Mouse (Mus musculus): Measurements from ENCODE around the gene Syt17. TPM values are rescaled to one million over a fixed set of nuclear protein-coding genes. Genes with fewer than 3 reads are reported as not detected.

The Syt17 gene
- polyA plus RNA-seq, 1 experiment from 2014 or later: 6.1 TPM

GRCm38 (mm10) chr7:118402576-118403022 lies 45.4 kb downstream of the Syt17 start:
- peak; percentile 48; the same call in 1 of the 2 replicates for ATAC-seq (ENCODE audit: low FRiP score)
- H3K4me3 ChIP-seq: no peak overlapping the region
- WGBS: 57% methylated on average over 3 of the region's 3 CpGs
- H3K36me3 ChIP-seq: no peaks in the 10 kb centered on the region
- H3K9me3 ChIP-seq (replicated peaks): no peaks in the 10 kb centered on the region
- H3K27me3 ChIP-seq: no peaks in the 10 kb centered on the region
- no peak overlapping the region for H3K9ac ChIP-seq
- peaks cover 10% of the 10 kb centered on the region; the same call in 1 of the 2 replicates for H3K4me1 ChIP-seq
- no peak overlapping the region for H3K27ac ChIP-seq
- no peak overlapping the region for H3K4me2 ChIP-seq (replicated peaks)

- H3K27me3 ChIP-seq: no peaks in the 10 kb centered on the region
- no peaks in the 10 kb centered on the region for H3K36me3 ChIP-seq
- H3K4me2 ChIP-seq (replicated peaks): no peak overlapping the region
- H3K9ac ChIP-seq: no peak overlapping the region; the same call in 1 of the 2 replicates
- WGBS: 63% methylated on average over 5 of the region's 5 CpGs
- peaks cover 10% of the 10 kb centered on the region; the same call in 1 of the 2 replicates for H3K4me1 ChIP-seq
- no peak overlapping the region for H3K4me3 ChIP-seq
- 0 out of 2 replicates have a peak, but pooled peaks have one; percentile 52 for ATAC-seq (ENCODE audit: low FRiP score)
- no peak overlapping the region for H3K27ac ChIP-seq
- no peaks in the 10 kb centered on the region for H3K9me3 ChIP-seq (replicated peaks)
Observed at GRCm38 (mm10) chr7:118401949-118402348, 46.1 kb downstream of the Syt17 start.

- H3K27me3 ChIP-seq: no peaks in the 10 kb centered on the region
- no peak overlapping the region for H3K4me3 ChIP-seq
- no peak for ATAC-seq (ENCODE audit: low FRiP score)
- H3K4me1 ChIP-seq: peaks cover 6% of the 10 kb centered on the region; the same call in 1 of the 2 replicates
- H3K4me2 ChIP-seq (replicated peaks): no peak overlapping the region
- no peaks in the 10 kb centered on the region for H3K9me3 ChIP-seq (replicated peaks)
- WGBS: 82% methylated on average over 9 of the region's 9 CpGs
- H3K9ac ChIP-seq: no peak overlapping the region
- no peaks in the 10 kb centered on the region for H3K36me3 ChIP-seq
- H3K27ac ChIP-seq: no peak overlapping the region
Observed at GRCm38 (mm10) chr7:118399764-118400163, 48.3 kb downstream of the Syt17 start.

GRCm38 (mm10) chr7:118390705-118391104 lies 57.3 kb downstream of the Syt17 start:
- no peak overlapping the region for H3K4me2 ChIP-seq (replicated peaks)
- WGBS: 95% methylated on average over 5 of the region's 5 CpGs
- H3K9ac ChIP-seq: no peak overlapping the region
- H3K4me3 ChIP-seq: no peak overlapping the region
- no peaks in the 10 kb centered on the region for H3K36me3 ChIP-seq
- H3K27me3 ChIP-seq: no peaks in the 10 kb centered on the region
- no peak for ATAC-seq (ENCODE audit: low FRiP score)
- no peaks in the 10 kb centered on the region for H3K4me1 ChIP-seq
- H3K27ac ChIP-seq: no peak overlapping the region
- H3K9me3 ChIP-seq (replicated peaks): no peaks in the 10 kb centered on the region

- Histone ChIP-seq H3K36me3 (no peaks in the 10 kb centered on the region), H3K4me1 (no peaks in the 10 kb centered on the region), H3K4me3 (no peak overlapping the region), H3K4me2 (replicated peaks) (no peak overlapping the region), H3K27me3 (no peaks in the 10 kb centered on the region), H3K9ac (no peak overlapping the region), H3K9me3 (replicated peaks) (no peaks in the 10 kb centered on the region), H3K27ac (no peak overlapping the region)
- no peak for ATAC-seq (ENCODE audit: low FRiP score)
- 88% methylated on average over 5 of the region's 5 CpGs for WGBS
Observed at GRCm38 (mm10) chr7:118380996-118381395, 67.0 kb downstream of the Syt17 start.

GRCm38 (mm10) chr7:118380056-118380455 lies 68.0 kb downstream of the Syt17 start:
- Histone ChIP-seq H3K4me1 (no peaks in the 10 kb centered on the region), H3K4me3 (no peak overlapping the region), H3K36me3 (no peaks in the 10 kb centered on the region), H3K27me3 (no peaks in the 10 kb centered on the region), H3K4me2 (replicated peaks) (no peak overlapping the region), H3K9me3 (replicated peaks) (no peaks in the 10 kb centered on the region), H3K9ac (no peak overlapping the region), H3K27ac (no peak overlapping the region)
- 80% methylated on average over 3 of the region's 3 CpGs for WGBS
- ATAC-seq (ENCODE audit: low FRiP score): no peak

- H3K9ac ChIP-seq: no peak overlapping the region
- WGBS: 99% methylated on average over 4 of the region's 4 CpGs
- H3K4me2 ChIP-seq (replicated peaks): no peak overlapping the region
- H3K27me3 ChIP-seq: no peaks in the 10 kb centered on the region
- H3K9me3 ChIP-seq (replicated peaks): no peaks in the 10 kb centered on the region
- no peaks in the 10 kb centered on the region for H3K4me1 ChIP-seq
- H3K4me3 ChIP-seq: no peak overlapping the region
- no peaks in the 10 kb centered on the region for H3K36me3 ChIP-seq
- no peak for ATAC-seq (ENCODE audit: low FRiP score)
- H3K27ac ChIP-seq: no peak overlapping the region
Observed at GRCm38 (mm10) chr7:118376590-118376989, 71.4 kb downstream of the Syt17 start.

- Histone ChIP-seq H3K4me1 (no peaks in the 10 kb centered on the region), H3K27me3 (no peaks in the 10 kb centered on the region), H3K9me3 (replicated peaks) (no peaks in the 10 kb centered on the region), H3K4me3 (no peak overlapping the region), H3K4me2 (replicated peaks) (no peak overlapping the region), H3K27ac (no peak overlapping the region), H3K36me3 (no peaks in the 10 kb centered on the region), H3K9ac (no peak overlapping the region)
- no peak for ATAC-seq (ENCODE audit: low FRiP score)
- WGBS: 88% methylated on average over 3 of the region's 3 CpGs
Observed at GRCm38 (mm10) chr7:118375341-118375740, 72.7 kb downstream of the Syt17 start.

- Histone ChIP-seq H3K4me1 (no peaks in the 10 kb centered on the region), H3K4me2 (replicated peaks) (no peak overlapping the region), H3K9me3 (replicated peaks) (no peaks in the 10 kb centered on the region), H3K27me3 (no peaks in the 10 kb centered on the region), H3K9ac (no peak overlapping the region), H3K27ac (no peak overlapping the region), H3K4me3 (no peak overlapping the region), H3K36me3 (no peaks in the 10 kb centered on the region)
- WGBS: 91% methylated on average over 5 of the region's 5 CpGs
- ATAC-seq (ENCODE audit: low FRiP score): no peak
Observed at GRCm38 (mm10) chr7:118371361-118371760, 76.7 kb downstream of the Syt17 start.

GRCm38 (mm10) chr7:118369705-118370104 lies 78.3 kb downstream of the Syt17 start:
- no peaks in the 10 kb centered on the region for H3K27me3 ChIP-seq
- no peaks in the 10 kb centered on the region for H3K36me3 ChIP-seq
- no peak for ATAC-seq (ENCODE audit: low FRiP score)
- no peak overlapping the region for H3K4me2 ChIP-seq (replicated peaks)
- H3K9me3 ChIP-seq (replicated peaks): no peaks in the 10 kb centered on the region
- no peak overlapping the region for H3K4me3 ChIP-seq
- no peaks in the 10 kb centered on the region for H3K4me1 ChIP-seq
- no peak overlapping the region for H3K27ac ChIP-seq
- H3K9ac ChIP-seq: no peak overlapping the region
- 52% methylated on average over 2 of the region's 2 CpGs for WGBS

GRCm38 (mm10) chr7:118365902-118366301 lies 82.1 kb downstream of the Syt17 start:
- Histone ChIP-seq H3K9ac (no peak overlapping the region), H3K9me3 (replicated peaks) (no peaks in the 10 kb centered on the region), H3K4me1 (peaks cover 3% of the 10 kb centered on the region; the same call in 1 of the 2 replicates), H3K4me2 (replicated peaks) (no peak overlapping the region), H3K27ac (no peak overlapping the region), H3K4me3 (no peak overlapping the region), H3K36me3 (no peaks in the 10 kb centered on the region), H3K27me3 (no peaks in the 10 kb centered on the region)
- 77% methylated on average over 3 of the region's 3 CpGs for WGBS
- no peak for ATAC-seq (ENCODE audit: low FRiP score)

- Histone ChIP-seq H3K4me1 (peaks cover 3% of the 10 kb centered on the region; the same call in 1 of the 2 replicates), H3K4me2 (replicated peaks) (no peak overlapping the region), H3K9ac (no peak overlapping the region), H3K36me3 (no peaks in the 10 kb centered on the region), H3K27me3 (no peaks in the 10 kb centered on the region), H3K27ac (no peak overlapping the region), H3K9me3 (replicated peaks) (no peaks in the 10 kb centered on the region), H3K4me3 (no peak overlapping the region)
- 67% methylated on average over 6 of the region's 6 CpGs for WGBS
- no peak for ATAC-seq (ENCODE audit: low FRiP score)
Observed at GRCm38 (mm10) chr7:118365251-118365650, 82.8 kb downstream of the Syt17 start.

- peaks cover 3% of the 10 kb centered on the region; the same call in 1 of the 2 replicates for H3K4me1 ChIP-seq
- no peak overlapping the region for H3K27ac ChIP-seq
- no peaks in the 10 kb centered on the region for H3K9me3 ChIP-seq (replicated peaks)
- no peak for ATAC-seq (ENCODE audit: low FRiP score)
- H3K36me3 ChIP-seq: no peaks in the 10 kb centered on the region
- no peak overlapping the region for H3K4me2 ChIP-seq (replicated peaks)
- H3K9ac ChIP-seq: no peak overlapping the region
- WGBS: 37% methylated on average over 7 of the region's 7 CpGs
- no peak overlapping the region for H3K4me3 ChIP-seq
- no peaks in the 10 kb centered on the region for H3K27me3 ChIP-seq
Observed at GRCm38 (mm10) chr7:118364353-118365007, 83.5 kb downstream of the Syt17 start.
